Mouse (Mus musculus): ENCODE results near the gene Enox1. TPM values are rescaled to one million over a fixed set of nuclear protein-coding genes. Genes with fewer than 3 reads are reported as not detected.

Gene Enox1
- polyA plus RNA-seq, 1 experiment from 2014 or later = 8.0 TPM

GRCm38 (mm10) chr14:77343662-77344340 is 187.2 kb downstream of the Enox1 start:
- WGBS = 71% methylated on average over 11 of the region's 11 CpGs
- Histone ChIP-seq H3K27me3 (no peaks in the 10 kb centered on the region), H3K4me2 (no peak overlapping the region), H3K27ac (no peak overlapping the region), H3K9ac (no peak overlapping the region), H3K4me3 (replicated peaks) (no peak overlapping the region), H3K36me3 (no peaks in the 10 kb centered on the region), H3K9me3 (replicated peaks) (no peaks in the 10 kb centered on the region), H3K4me1 (0 out of 2 replicates have a peak, but pooled peaks cover 4% of the 10 kb centered on the region)
- no peak for ATAC-seq (replicated peaks; ENCODE audit: low FRiP score)

DNA sequence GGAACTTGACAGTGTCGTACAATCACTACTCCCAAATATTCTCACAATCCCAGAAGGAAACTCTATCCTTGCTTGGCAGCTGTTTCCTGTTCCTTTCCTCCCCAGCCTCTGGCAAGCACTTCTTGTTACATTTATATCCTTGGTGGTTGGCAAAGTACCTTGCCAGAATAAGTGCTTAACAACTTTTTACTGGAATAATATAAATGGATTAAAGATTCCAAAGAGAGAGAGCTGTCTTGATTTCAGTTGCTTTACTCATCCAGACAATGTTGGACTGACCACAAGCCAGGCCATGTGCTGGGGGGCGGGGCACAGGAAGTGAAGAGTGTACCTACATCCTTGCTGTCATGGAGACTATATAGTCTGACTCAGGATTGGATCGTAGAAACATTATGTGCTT is 189.7 kb downstream of the Enox1 start:
- no peak for ATAC-seq (replicated peaks; ENCODE audit: low FRiP score)
- no peaks in the 10 kb centered on the region for H3K27me3 ChIP-seq
- H3K4me2 ChIP-seq = no peak overlapping the region
- H3K27ac ChIP-seq = no peak overlapping the region
- 0 out of 2 replicates have a peak, but pooled peaks cover 4% of the 10 kb centered on the region for H3K4me1 ChIP-seq
- H3K9ac ChIP-seq = no peak overlapping the region
- WGBS = 87% methylated on average over 3 of the region's 3 CpGs
- no peaks in the 10 kb centered on the region for H3K9me3 ChIP-seq (replicated peaks)
- H3K36me3 ChIP-seq = no peaks in the 10 kb centered on the region
- no peak overlapping the region for H3K4me3 ChIP-seq (replicated peaks)

GRCm38 (mm10) chr14:77351803-77352352 is 195.3 kb downstream of the Enox1 start:
- H3K36me3 ChIP-seq = no peaks in the 10 kb centered on the region
- no peak overlapping the region for H3K9ac ChIP-seq
- H3K27ac ChIP-seq = no peak overlapping the region
- H3K4me3 ChIP-seq (replicated peaks) = no peak overlapping the region
- 77% methylated on average over 2 of the region's 2 CpGs for WGBS
- no peaks in the 10 kb centered on the region for H3K27me3 ChIP-seq
- no peak for ATAC-seq (replicated peaks; ENCODE audit: low FRiP score)
- H3K4me1 ChIP-seq = no peaks in the 10 kb centered on the region
- H3K9me3 ChIP-seq (replicated peaks) = no peaks in the 10 kb centered on the region
- H3K4me2 ChIP-seq = no peak overlapping the region

GRCm38 (mm10) chr14:77362662-77363061 is 206.1 kb downstream of the Enox1 start:
- 70% methylated on average over 4 of the region's 4 CpGs for WGBS
- H3K27ac ChIP-seq = no peak overlapping the region
- H3K27me3 ChIP-seq = no peaks in the 10 kb centered on the region
- H3K4me1 ChIP-seq = no peaks in the 10 kb centered on the region
- H3K9ac ChIP-seq = no peak overlapping the region
- no peaks in the 10 kb centered on the region for H3K36me3 ChIP-seq
- H3K4me2 ChIP-seq = no peak overlapping the region
- H3K4me3 ChIP-seq (replicated peaks) = no peak overlapping the region
- no peaks in the 10 kb centered on the region for H3K9me3 ChIP-seq (replicated peaks)
- no peak for ATAC-seq (replicated peaks; ENCODE audit: low FRiP score)

GRCm38 (mm10) chr14:77368411-77368810 is 211.8 kb downstream of the Enox1 start:
- no peak overlapping the region for H3K27ac ChIP-seq
- no peak overlapping the region for H3K4me3 ChIP-seq (replicated peaks)
- no peaks in the 10 kb centered on the region for H3K9me3 ChIP-seq (replicated peaks)
- ATAC-seq (replicated peaks; ENCODE audit: low FRiP score) = no peak
- H3K4me1 ChIP-seq = 0 out of 2 replicates have a peak, but pooled peaks cover 5% of the 10 kb centered on the region
- 63% methylated on average over 8 of the region's 8 CpGs for WGBS
- no peaks in the 10 kb centered on the region for H3K36me3 ChIP-seq
- H3K4me2 ChIP-seq = no peak overlapping the region
- H3K9ac ChIP-seq = no peak overlapping the region
- H3K27me3 ChIP-seq = no peaks in the 10 kb centered on the region

DNA sequence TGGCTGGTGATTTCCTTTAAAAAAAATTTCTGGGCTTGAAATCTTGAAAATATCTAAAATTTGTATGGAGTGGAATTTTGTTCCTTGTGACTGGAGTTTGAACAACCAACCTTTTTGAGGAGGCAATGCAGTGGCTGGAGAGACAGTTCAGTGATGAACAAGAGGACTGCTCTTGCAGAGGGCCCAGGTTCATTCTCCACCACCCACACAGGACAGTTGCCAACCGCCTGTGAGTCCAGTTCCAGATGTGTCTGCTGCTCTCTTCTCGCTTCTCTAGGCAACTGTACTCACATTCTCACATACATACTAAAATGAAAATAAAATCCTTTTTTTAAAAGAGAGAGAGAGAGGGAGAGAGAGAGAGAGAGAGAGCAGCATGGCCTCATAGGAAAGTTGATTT is 212.5 kb downstream of the Enox1 start:
- no peak overlapping the region for H3K4me3 ChIP-seq (replicated peaks)
- no peaks in the 10 kb centered on the region for H3K27me3 ChIP-seq
- no peaks in the 10 kb centered on the region for H3K9me3 ChIP-seq (replicated peaks)
- no peak overlapping the region for H3K9ac ChIP-seq
- no peak for ATAC-seq (replicated peaks; ENCODE audit: low FRiP score)
- H3K36me3 ChIP-seq = no peaks in the 10 kb centered on the region
- WGBS = 64% methylated on average over 2 of the region's 2 CpGs
- no peak overlapping the region for H3K27ac ChIP-seq
- H3K4me1 ChIP-seq = 0 out of 2 replicates have a peak, but pooled peaks cover 5% of the 10 kb centered on the region
- H3K4me2 ChIP-seq = no peak overlapping the region

DNA sequence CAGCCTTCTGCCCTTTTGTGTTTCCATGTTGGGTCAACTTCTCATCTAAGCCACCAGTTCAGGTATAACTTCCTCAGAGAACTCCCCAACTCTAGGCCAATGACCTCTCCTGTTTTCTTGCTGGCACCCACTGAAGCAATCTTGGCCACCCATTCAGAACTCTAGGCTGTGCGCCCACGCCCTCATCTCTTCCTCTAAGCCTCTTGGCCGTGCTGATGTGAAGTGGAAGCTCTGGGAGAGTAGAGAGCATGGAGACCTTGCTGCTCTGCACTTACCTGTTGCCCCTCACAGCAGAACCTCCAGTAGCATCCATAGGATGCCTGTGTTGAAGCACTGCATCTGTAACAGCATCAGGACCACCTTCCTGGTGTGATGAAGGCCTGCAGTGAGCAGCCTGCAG is 214.0 kb downstream of the Enox1 start:
- no peak for ATAC-seq (replicated peaks; ENCODE audit: low FRiP score)
- 91% methylated on average over 3 of the region's 3 CpGs for WGBS
- Histone ChIP-seq H3K9ac (no peak overlapping the region), H3K4me1 (0 out of 2 replicates have a peak, but pooled peaks cover 5% of the 10 kb centered on the region), H3K4me3 (replicated peaks) (no peak overlapping the region), H3K27me3 (no peaks in the 10 kb centered on the region), H3K9me3 (replicated peaks) (no peaks in the 10 kb centered on the region), H3K4me2 (no peak overlapping the region), H3K27ac (no peak overlapping the region), H3K36me3 (no peaks in the 10 kb centered on the region)

DNA sequence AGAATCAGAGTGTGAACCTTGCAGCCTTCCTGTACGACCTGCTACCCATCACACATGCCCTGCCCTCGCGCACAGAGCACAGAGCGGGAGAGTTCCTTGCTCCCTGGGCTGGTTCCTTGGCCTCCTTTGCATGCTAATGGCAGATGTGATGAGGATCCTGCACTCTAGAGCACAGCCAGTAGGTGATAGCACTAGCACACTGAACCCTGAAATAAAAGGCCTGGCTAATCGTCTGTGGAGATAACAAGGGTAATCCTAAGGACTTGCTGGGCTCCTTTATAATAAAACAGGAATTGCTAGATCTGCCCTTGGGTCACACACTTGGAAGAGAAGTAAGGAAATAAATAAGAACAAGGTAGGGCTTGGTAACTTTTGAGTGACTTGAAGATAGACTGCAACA is 215.4 kb downstream of the Enox1 start:
- no peaks in the 10 kb centered on the region for H3K36me3 ChIP-seq
- H3K9me3 ChIP-seq (replicated peaks) = no peaks in the 10 kb centered on the region
- H3K4me1 ChIP-seq = peaks cover 10% of the 10 kb centered on the region; the same call in 1 of the 2 replicates
- H3K4me3 ChIP-seq (replicated peaks) = no peak overlapping the region
- ATAC-seq (replicated peaks; ENCODE audit: low FRiP score) = no peak
- H3K9ac ChIP-seq = no peak overlapping the region
- no peaks in the 10 kb centered on the region for H3K27me3 ChIP-seq
- WGBS = 62% methylated on average over 5 of the region's 5 CpGs
- H3K4me2 ChIP-seq = no peak overlapping the region
- H3K27ac ChIP-seq = no peak overlapping the region

GRCm38 (mm10) chr14:77373119-77373518 is 216.6 kb downstream of the Enox1 start:
- Histone ChIP-seq H3K4me1 (peaks cover 16% of the 10 kb centered on the region; the same call in 1 of the 2 replicates), H3K36me3 (no peaks in the 10 kb centered on the region), H3K9ac (no peak overlapping the region), H3K27ac (no peak overlapping the region), H3K27me3 (no peaks in the 10 kb centered on the region), H3K9me3 (replicated peaks) (no peaks in the 10 kb centered on the region), H3K4me2 (no peak overlapping the region), H3K4me3 (replicated peaks) (no peak overlapping the region)
- WGBS = 74% methylated on average over 3 of the region's 3 CpGs
- no peak for ATAC-seq (replicated peaks; ENCODE audit: low FRiP score)

DNA sequence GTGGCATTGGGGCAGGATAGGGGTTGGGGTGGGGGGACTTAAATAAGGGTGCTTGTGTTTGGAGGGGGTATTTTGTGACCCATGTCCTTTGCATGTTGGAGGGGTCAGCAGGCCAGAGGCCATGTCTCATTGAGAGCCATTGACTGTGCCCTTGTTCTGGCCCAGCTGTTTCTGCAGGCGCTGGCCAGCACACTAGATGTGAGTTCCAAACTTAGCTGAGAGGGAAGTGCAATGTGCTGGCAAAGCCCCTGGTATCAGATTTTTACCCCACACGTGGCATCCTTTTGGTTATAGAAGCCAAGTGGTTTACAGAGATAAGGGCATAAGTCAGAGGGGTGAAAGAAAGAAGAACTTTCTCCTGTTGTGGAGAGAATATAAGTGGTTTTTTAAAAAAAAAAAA is 218.5 kb downstream of the Enox1 start:
- H3K36me3 ChIP-seq = no peaks in the 10 kb centered on the region
- H3K9me3 ChIP-seq (replicated peaks) = no peaks in the 10 kb centered on the region
- no peak overlapping the region for H3K4me2 ChIP-seq
- no peak overlapping the region for H3K9ac ChIP-seq
- H3K4me3 ChIP-seq (replicated peaks) = no peak overlapping the region
- H3K27me3 ChIP-seq = no peaks in the 10 kb centered on the region
- WGBS = 50% methylated on average over 2 of the region's 2 CpGs
- ATAC-seq (replicated peaks; ENCODE audit: low FRiP score) = no peak
- H3K4me1 ChIP-seq = peaks cover 10% of the 10 kb centered on the region; the same call in 1 of the 2 replicates
- H3K27ac ChIP-seq = no peak overlapping the region

- no peak for ATAC-seq (replicated peaks; ENCODE audit: low FRiP score)
- no peaks in the 10 kb centered on the region for H3K9me3 ChIP-seq (replicated peaks)
- H3K27me3 ChIP-seq = no peaks in the 10 kb centered on the region
- H3K4me1 ChIP-seq = peaks cover 10% of the 10 kb centered on the region; the same call in 1 of the 2 replicates
- no peak overlapping the region for H3K9ac ChIP-seq
- WGBS = 54% methylated on average over 9 of the region's 9 CpGs
- H3K36me3 ChIP-seq = no peaks in the 10 kb centered on the region
- H3K27ac ChIP-seq = no peak overlapping the region
- H3K4me2 ChIP-seq = no peak overlapping the region
- no peak overlapping the region for H3K4me3 ChIP-seq (replicated peaks)
These were observed 219.1 kb downstream of the Enox1 start for GRCm38 (mm10) chr14:77375618-77376017.

DNA sequence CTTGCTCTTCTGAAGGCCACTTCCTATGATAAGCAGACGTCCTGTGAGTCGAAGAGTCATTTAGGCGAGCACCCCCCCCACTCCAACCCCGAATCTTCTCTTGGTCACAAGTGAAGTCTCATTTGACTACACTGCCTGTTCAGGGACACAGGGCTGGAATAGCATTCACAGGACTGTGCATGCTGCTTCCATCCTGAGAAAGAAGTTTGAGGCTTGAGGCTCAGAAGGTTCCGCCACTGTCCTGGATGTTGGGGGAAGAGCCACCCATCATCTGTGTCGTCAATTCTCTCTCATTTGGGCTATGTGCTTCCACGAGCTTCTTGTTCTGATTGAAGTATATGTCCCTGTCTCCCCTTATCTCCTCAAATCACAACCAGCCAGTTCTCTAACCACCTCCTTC is 220.2 kb downstream of the Enox1 start:
- H3K27me3 ChIP-seq = no peaks in the 10 kb centered on the region
- peaks cover 13% of the 10 kb centered on the region; the same call in 1 of the 2 replicates for H3K4me1 ChIP-seq
- no peak overlapping the region for H3K9ac ChIP-seq
- no peak overlapping the region for H3K4me3 ChIP-seq (replicated peaks)
- no peak overlapping the region for H3K4me2 ChIP-seq
- no peak for ATAC-seq (replicated peaks; ENCODE audit: low FRiP score)
- no peak overlapping the region for H3K27ac ChIP-seq
- no peaks in the 10 kb centered on the region for H3K36me3 ChIP-seq
- H3K9me3 ChIP-seq (replicated peaks) = no peaks in the 10 kb centered on the region
- WGBS = 63% methylated on average over 7 of the region's 7 CpGs
